Mouse (Mus musculus): Measurements from ENCODE around the gene Gm20538. TPM values are rescaled to one million over a fixed set of nuclear protein-coding genes. Genes with fewer than 3 reads are reported as not detected.

The Gm20538 gene
- polyA plus RNA-seq (2015; fragmentation: Nextera tagmentation; extraction: Ambion mirVana), result 1.0 TPM in 1 of 2 replicates, not detected in the other

DNA sequence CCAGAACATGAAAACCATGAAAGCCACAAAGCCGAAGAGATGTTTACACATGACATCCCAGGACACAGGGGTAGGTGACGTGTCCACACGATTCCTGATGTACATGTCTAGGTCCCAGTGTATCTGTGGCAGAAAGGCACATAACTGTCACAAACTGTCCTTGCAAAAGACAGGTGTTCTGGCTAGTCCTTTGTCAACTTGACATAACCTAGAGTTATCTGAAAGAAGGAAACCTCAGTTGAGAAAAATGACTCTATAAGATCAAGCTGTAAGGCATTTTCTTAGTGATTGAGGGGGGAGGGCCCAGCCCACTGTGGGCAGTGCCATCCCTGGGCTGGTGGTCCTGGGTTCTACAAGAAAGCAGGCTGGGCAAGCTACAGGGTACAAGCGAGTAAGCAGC, at the start of gene Gm20538:
Gene Gm20538 (minus strand): TSS at position 101 of the 400 bp plus-strand sequence.
- H3K27me3 ChIP-seq (replicated peaks), result no peaks in the 10 kb centered on the region
- ATAC-seq (ENCODE audit: insufficient read depth, low FRiP score, low read depth), result no peak
- H3K4me3 ChIP-seq (replicated peaks), result no peak within 1 kb of the TSS
- no peaks in the 10 kb centered on the region for H3K9me3 ChIP-seq
- H3K27ac ChIP-seq, result no peak within 1 kb of the TSS
- 90% methylated on average over 4 of the region's 4 CpGs for WGBS
- H3K4me2 ChIP-seq, result no peak within 1 kb of the TSS
- no peak within 1 kb of the TSS for H3K9ac ChIP-seq
- peaks cover 51% of the 10 kb centered on the region for H3K36me3 ChIP-seq
- H3K4me1 ChIP-seq, result peaks cover 6% of the 10 kb centered on the region

DNA sequence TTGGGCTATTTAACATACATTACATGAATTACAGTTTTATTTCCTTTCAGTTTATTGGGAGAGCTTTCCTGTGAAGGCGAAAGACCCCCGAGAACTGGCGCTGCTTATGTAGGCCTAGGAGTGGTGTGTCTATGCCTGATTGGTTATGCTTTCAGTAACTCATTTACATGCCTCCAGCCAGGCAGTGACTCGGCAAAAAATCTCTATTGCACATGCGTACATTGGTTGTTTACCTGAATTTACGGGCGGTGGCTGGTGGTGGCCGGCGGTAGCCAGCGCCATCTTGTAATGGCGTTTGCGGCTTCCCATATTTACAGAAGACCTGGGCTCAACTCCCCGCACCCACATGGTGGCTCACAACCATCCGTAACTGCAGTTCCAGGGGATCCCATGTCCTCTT, 41.5 kb upstream of the Gm20538 start:
- 95% methylated on average over 14 of the region's 14 CpGs for WGBS
- no peak overlapping the region for H3K4me3 ChIP-seq (replicated peaks)
- no peak overlapping the region for H3K9ac ChIP-seq
- no peaks in the 10 kb centered on the region for H3K9me3 ChIP-seq
- H3K4me2 ChIP-seq, result no peak overlapping the region
- no peaks in the 10 kb centered on the region for H3K4me1 ChIP-seq
- no peaks in the 10 kb centered on the region for H3K36me3 ChIP-seq
- no peak overlapping the region for H3K27ac ChIP-seq
- H3K27me3 ChIP-seq (replicated peaks), result no peaks in the 10 kb centered on the region
- ATAC-seq (ENCODE audit: insufficient read depth, low FRiP score, low read depth), result no peak

DNA sequence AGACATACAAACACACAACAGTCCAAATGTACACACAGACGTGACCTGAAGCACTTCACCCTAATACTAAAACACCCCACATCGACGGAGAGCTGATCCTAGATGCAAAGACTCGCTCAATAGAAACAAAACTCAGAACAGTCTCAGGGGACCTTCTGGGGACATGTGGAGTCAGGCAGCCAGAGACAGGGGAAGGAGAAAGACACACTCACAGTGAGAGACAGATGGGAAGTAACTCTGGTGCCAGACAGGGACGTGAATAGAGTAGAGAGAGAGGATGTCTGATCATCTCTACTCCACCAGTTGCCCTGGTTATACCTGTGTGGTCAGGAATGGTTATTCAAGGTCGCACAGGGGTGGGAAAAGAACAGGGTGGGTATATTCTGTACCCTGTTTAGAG, 39.0 kb upstream of the Gm20538 start:
- no peak overlapping the region for H3K9ac ChIP-seq
- no peaks in the 10 kb centered on the region for H3K9me3 ChIP-seq
- no peaks in the 10 kb centered on the region for H3K4me1 ChIP-seq
- no peak overlapping the region for H3K27ac ChIP-seq
- 0 out of 2 replicates have a peak, but pooled peaks cover 3% of the 10 kb centered on the region for H3K27me3 ChIP-seq (replicated peaks)
- H3K4me2 ChIP-seq, result no peak overlapping the region
- H3K4me3 ChIP-seq (replicated peaks), result no peak overlapping the region
- no peaks in the 10 kb centered on the region for H3K36me3 ChIP-seq
- WGBS, result 72% methylated on average over 6 of the region's 6 CpGs
- no peak for ATAC-seq (ENCODE audit: insufficient read depth, low FRiP score, low read depth)

DNA sequence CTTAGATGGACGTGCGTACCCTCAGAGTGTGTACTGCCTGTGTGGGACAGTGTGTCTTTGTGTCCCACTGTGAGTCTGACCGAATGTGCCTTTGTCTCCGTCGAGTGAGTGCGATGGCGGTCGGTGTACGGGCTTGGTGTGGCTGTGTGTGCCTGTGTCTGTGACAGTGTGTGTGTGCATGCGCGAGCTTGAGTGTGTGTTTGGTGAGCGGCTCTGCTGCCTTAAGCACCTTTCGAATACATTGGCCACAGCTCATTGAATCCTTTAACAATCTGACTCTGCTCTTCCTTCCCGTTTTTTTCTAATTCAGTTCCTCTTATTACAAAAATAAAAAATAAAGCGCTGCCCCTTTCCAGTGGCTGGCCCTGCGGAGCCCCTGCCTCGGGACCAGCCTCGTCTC, 38.4 kb upstream of the Gm20538 start:
- Histone ChIP-seq H3K4me1 (no peaks in the 10 kb centered on the region), H3K27me3 (replicated peaks) (peaks cover 9% of the 10 kb centered on the region; the same call in 1 of the 2 replicates), H3K9me3 (no peaks in the 10 kb centered on the region), H3K27ac (no peak overlapping the region), H3K4me2 (no peak overlapping the region), H3K9ac (no peak overlapping the region), H3K4me3 (replicated peaks) (no peak overlapping the region), H3K36me3 (no peaks in the 10 kb centered on the region)
- WGBS, result 85% methylated on average over 18 of the region's 18 CpGs
- no peak for ATAC-seq (ENCODE audit: insufficient read depth, low FRiP score, low read depth)

DNA sequence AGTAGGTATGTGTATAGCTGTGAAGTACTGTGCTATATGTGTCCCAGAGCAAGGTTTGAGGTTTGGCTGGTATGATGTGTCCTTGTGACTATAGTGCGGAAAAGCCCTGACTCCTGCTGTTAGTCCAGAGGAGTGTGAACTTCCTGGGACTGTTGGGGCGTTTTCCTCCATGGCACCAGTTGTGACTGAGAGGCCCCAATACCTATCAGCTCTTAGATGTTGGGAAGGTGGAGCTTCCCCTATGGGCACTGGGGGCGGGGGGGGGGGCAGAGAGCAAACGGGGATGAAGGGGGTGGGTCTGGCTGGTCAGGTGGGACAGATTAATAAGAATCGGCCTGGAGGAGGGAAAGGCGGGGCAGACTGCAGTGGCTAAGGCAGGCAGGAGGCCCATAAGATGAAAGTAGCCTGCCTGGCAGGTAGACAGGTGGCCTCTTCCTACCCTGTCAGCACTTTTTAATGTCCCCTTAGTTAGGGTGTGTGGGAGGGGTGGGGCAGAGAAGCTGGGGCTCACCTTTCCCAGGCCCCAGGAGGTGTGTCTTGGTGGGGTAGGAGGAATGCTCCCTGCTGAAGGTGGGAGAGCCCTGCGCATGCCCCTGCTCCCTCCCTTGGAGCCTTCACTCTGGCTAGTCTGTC, 37.1 kb upstream of the Gm20538 start:
- WGBS, result 34% methylated on average over 7 of the region's 7 CpGs
- no peak overlapping the region for H3K27ac ChIP-seq
- H3K4me1 ChIP-seq, result no peaks in the 10 kb centered on the region
- H3K4me3 ChIP-seq (replicated peaks), result no peak overlapping the region
- no peak for ATAC-seq (ENCODE audit: insufficient read depth, low FRiP score, low read depth)
- H3K4me2 ChIP-seq, result no peak overlapping the region
- H3K9ac ChIP-seq, result no peak overlapping the region
- no peaks in the 10 kb centered on the region for H3K36me3 ChIP-seq
- H3K9me3 ChIP-seq, result no peaks in the 10 kb centered on the region
- peaks cover 19% of the 10 kb centered on the region; the same call in 1 of the 2 replicates for H3K27me3 ChIP-seq (replicated peaks)

DNA sequence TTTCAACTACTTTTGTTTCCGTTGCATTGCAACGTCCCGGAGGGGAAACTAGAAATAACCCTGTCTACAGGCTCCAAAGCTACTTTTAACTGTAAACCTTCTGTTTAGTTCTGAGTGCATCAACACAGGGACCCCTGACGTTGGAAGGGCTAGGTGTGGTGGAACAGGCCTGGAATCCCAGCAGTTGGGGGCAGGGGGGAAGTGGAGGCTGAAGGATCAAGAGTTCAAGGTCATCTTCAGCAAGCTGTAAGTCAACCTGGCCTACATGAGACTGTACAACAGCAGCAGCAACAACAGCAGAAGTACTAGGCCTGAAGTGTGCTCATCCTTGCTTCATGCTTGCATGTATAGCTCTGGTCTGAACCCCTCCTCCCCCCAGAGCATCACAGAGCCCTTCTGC, 35.4 kb upstream of the Gm20538 start:
- Histone ChIP-seq H3K4me1 (no peaks in the 10 kb centered on the region), H3K36me3 (no peaks in the 10 kb centered on the region), H3K9ac (no peak overlapping the region), H3K27me3 (replicated peaks) (peaks cover 19% of the 10 kb centered on the region; the same call in 1 of the 2 replicates), H3K4me2 (no peak overlapping the region), H3K27ac (no peak overlapping the region), H3K4me3 (replicated peaks) (no peak overlapping the region), H3K9me3 (no peaks in the 10 kb centered on the region)
- no peak for ATAC-seq (ENCODE audit: insufficient read depth, low FRiP score, low read depth)
- 37% methylated on average over 4 of the region's 4 CpGs for whole genome bisulfite sequencing

DNA sequence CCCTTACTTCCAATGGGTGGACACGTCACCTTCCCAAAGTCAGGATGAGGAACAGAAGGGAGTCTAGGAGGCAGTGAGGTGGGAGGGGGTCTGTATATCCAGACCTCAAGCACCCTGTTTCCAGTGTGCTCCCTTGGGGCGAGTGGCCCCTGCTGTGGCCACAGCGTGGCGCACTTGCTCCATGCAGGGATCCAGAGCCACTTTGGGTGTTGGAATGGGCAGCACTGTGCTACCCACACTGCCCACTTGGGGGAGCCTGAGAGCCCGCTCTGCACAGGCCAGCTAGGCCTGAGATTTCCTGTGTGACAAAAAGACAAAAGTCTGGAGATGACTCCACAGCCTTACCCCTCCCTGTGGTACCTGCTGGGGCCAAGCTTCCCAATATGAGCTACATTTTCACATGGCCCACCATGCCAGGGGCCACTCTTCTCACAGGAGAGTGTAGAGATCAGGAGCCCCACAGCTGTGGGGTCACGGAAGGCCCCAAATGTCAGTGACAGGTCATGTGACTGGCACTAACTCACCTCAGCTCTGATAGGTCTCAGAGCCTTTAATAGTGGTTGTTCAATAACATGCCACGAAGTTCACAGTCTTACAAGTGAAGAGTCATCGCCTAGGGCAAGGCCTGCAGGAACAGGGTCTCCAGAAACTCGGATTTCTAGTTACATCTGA, 30.1 kb upstream of the Gm20538 start:
- ATAC-seq (ENCODE audit: insufficient read depth, low FRiP score, low read depth), result peak; percentile 84
- Histone ChIP-seq H3K4me3 (replicated peaks) (no peak overlapping the region), H3K36me3 (no peaks in the 10 kb centered on the region), H3K27ac (no peak overlapping the region), H3K27me3 (replicated peaks) (peaks cover 19% of the 10 kb centered on the region; the same call in 1 of the 2 replicates), H3K4me2 (no peak overlapping the region), H3K9ac (no peak overlapping the region), H3K4me1 (no peaks in the 10 kb centered on the region), H3K9me3 (no peaks in the 10 kb centered on the region)
- WGBS, result 34% methylated on average over 9 of the region's 9 CpGs

DNA sequence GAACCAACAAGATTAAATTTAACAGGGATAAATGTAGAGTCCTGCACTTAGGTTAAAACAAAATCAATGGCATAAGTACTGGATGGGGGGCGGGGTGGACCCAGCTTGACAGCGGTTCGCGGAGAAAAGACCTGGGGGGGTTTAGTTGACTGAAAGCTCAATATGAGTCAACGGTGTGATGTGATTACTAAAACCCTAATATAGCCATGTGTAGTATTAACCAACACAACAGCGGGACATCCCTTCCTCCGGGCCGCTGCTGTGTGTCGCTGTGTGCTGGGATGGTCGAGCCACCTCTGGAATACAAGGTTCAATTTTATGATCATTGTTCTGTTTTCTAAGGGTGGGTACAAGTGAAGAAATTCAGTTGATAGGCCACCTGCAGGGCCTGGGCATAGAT, 29.5 kb upstream of the Gm20538 start:
- H3K27ac ChIP-seq, result no peak overlapping the region
- no peaks in the 10 kb centered on the region for H3K4me1 ChIP-seq
- no peak overlapping the region for H3K4me2 ChIP-seq
- no peak overlapping the region for H3K9ac ChIP-seq
- no peak overlapping the region for H3K4me3 ChIP-seq (replicated peaks)
- no peaks in the 10 kb centered on the region for H3K9me3 ChIP-seq
- peaks cover 17% of the 10 kb centered on the region; the same call in 1 of the 2 replicates for H3K27me3 ChIP-seq (replicated peaks)
- no peak for ATAC-seq (ENCODE audit: insufficient read depth, low FRiP score, low read depth)
- no peaks in the 10 kb centered on the region for H3K36me3 ChIP-seq
- WGBS, result 83% methylated on average over 10 of the region's 10 CpGs

DNA sequence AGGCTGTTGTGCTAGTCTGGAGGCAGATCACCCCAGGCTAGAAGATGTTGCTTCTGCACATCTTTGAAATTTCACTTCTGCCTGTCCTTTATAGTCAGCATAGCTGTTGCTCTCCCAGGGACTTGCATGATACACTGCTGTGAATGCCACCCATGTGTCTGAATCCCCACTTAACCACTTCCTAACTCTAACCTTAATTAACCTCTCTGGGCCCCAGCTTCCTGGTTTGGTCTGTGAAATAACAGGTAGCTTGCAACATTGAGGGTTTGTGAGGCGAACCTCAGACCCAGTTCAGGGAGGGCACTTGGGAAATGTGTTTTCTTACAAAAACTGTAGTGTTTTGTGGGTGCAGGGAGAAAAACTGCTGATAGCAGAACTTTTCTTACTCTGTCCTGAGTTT, 25.4 kb upstream of the Gm20538 start:
- Histone ChIP-seq H3K4me2 (no peak overlapping the region), H3K9ac (no peak overlapping the region), H3K27ac (no peak overlapping the region), H3K36me3 (0 out of 2 replicates have a peak, but pooled peaks cover 10% of the 10 kb centered on the region), H3K27me3 (replicated peaks) (no peaks in the 10 kb centered on the region; the same call in 1 of the 2 replicates), H3K4me3 (replicated peaks) (no peak overlapping the region), H3K9me3 (no peaks in the 10 kb centered on the region), H3K4me1 (no peaks in the 10 kb centered on the region)
- no peak for ATAC-seq (ENCODE audit: insufficient read depth, low FRiP score, low read depth)
- WGBS, result 51% methylated on average over 1 of the region's 1 CpGs

DNA sequence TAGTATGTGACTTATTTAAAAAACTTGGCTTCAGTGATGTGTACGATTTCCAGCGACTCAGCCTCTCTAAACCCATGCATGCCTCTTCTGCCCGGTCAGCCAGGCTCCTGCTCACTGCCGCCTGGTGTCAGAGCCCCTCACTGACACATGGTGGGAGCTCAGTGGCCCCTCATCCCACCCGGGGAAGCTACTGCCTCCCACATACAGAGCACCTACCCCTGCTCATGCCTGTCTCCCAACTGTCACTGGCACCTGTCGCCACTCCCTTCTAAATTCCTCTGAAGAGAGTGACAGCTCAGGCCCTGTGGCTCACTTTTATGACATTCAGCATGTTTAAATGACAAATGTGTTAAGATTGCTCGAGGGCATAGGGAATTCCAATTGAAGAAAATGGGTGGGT, 23.6 kb upstream of the Gm20538 start:
- H3K27me3 ChIP-seq (replicated peaks), result no peaks in the 10 kb centered on the region; the same call in 1 of the 2 replicates
- WGBS, result 58% methylated on average over 7 of the region's 7 CpGs
- H3K27ac ChIP-seq, result no peak overlapping the region
- H3K4me3 ChIP-seq (replicated peaks), result no peak overlapping the region
- H3K4me2 ChIP-seq, result no peak overlapping the region
- no peak for ATAC-seq (ENCODE audit: insufficient read depth, low FRiP score, low read depth)
- H3K36me3 ChIP-seq, result peaks cover 24% of the 10 kb centered on the region
- no peaks in the 10 kb centered on the region for H3K4me1 ChIP-seq
- no peaks in the 10 kb centered on the region for H3K9me3 ChIP-seq
- H3K9ac ChIP-seq, result no peak overlapping the region

DNA sequence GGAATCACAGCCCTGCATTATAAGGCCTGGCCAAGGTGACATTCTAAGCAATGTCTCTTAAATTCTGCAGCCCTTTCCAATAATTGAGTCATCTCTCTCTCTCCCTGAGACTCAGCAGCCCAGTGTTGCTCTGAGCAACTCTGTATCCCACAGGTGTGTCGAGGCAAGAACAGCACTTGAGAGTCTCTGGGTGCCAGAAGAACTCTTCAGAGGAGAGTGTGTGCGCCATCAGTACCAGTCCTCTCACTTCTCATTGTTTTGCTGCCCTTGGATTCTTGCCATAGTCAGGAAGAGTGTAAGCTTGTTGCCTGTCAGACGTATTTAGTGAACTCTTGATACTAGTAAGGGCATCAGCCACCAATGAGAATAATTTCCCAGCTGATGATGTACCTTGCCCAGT, 15.1 kb upstream of the Gm20538 start:
- Histone ChIP-seq H3K4me2 (no peak overlapping the region), H3K4me3 (replicated peaks) (no peak overlapping the region), H3K4me1 (peaks cover 15% of the 10 kb centered on the region), H3K9me3 (no peaks in the 10 kb centered on the region), H3K9ac (no peak overlapping the region), H3K27ac (no peak overlapping the region), H3K36me3 (peaks cover 51% of the 10 kb centered on the region), H3K27me3 (replicated peaks) (no peaks in the 10 kb centered on the region)
- ATAC-seq (ENCODE audit: insufficient read depth, low FRiP score, low read depth), result no peak
- WGBS, result 89% methylated on average over 3 of the region's 3 CpGs

DNA sequence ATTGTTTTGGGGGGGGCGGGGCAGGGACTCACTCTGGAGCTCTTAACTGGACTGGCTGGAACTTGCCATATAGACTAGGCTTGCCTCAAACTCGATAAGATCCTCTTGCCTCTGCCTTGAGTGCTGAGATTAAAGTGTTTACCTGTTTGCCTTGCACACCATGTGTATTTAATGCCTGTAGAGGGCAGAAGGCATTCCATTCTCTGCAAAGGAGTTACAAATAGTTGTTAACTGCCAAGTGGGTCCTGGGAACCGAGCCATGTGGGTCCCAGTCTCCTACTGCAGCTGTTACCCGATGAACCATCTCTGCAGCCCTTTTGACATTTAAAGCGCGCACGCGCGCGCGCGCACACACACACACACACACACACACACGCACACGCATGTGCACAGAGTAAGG, 11.4 kb upstream of the Gm20538 start:
- Histone ChIP-seq H3K9ac (no peak overlapping the region), H3K36me3 (peaks cover 19% of the 10 kb centered on the region), H3K4me1 (peaks cover 15% of the 10 kb centered on the region), H3K27me3 (replicated peaks) (no peaks in the 10 kb centered on the region), H3K4me3 (replicated peaks) (no peak overlapping the region), H3K4me2 (peak overlapping the region; percentile 63; the same call in 1 of the 2 replicates), H3K27ac (no peak overlapping the region), H3K9me3 (no peaks in the 10 kb centered on the region)
- no peak for ATAC-seq (ENCODE audit: insufficient read depth, low FRiP score, low read depth)
- WGBS, result 87% methylated on average over 14 of the region's 14 CpGs
